Mouse (Mus musculus) T-helper 17 cell (primary cell): Measurements from ENCODE around the gene Kif1bp.

ENCODE experiments used
- in situ Hi-C, 2 experiments: fragments of 300-600 bp; cut with MboI, MseI; formaldehyde crosslinking; loops; 1 replicate in 1 of 2; 2 replicates in 1 of 2; pipeline ENCODE4 v1.15.1; 2025; ENCODE audit warnings: high pct_unique_total_duplicates in 2 of 2

The Kif1bp gene

DNA sequence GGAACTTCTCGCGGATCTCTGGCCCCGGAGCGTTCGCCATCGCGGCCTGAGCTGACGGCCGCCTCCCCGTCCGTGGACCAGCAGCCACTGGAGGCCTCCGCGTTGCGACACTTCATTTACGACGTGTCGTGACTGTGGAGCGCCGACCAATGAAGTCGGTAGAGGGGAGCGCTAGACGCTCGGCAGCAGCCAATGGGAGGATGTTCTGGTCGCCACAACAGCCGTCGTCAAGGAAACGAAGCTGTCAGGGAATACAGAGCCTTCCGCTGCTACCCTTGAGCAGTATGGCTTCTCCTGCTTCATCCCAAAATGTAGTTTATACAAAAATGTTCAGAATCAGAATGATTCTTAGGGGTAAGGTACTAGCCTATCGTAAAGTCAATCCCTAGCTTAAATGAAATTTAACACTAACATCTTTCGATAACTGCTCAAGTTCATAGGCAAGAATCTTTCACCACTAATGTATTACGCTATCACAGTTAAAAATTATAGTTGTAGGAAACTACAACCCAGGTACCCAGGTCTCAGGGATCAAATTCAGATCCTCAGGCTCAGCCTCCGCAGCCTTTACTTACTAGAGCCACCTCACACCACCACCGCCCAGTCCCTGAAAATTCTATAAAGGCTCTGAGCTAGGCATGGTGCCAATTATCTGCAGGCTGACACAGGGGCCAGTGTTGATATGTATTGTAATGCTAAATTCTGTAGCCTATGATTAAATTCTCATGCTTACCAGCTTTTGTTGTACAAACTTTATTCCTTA is at the start of gene Kif1bp:
Gene Kif1bp (minus strand): TSS at position 120 of the 763 bp plus-strand sequence.
- in situ Hi-C loops = loop anchor here (25.0 kb wide), 2 partner anchors 184 to 916 kb away; no protein-coding TSS in a partner anchor

DNA sequence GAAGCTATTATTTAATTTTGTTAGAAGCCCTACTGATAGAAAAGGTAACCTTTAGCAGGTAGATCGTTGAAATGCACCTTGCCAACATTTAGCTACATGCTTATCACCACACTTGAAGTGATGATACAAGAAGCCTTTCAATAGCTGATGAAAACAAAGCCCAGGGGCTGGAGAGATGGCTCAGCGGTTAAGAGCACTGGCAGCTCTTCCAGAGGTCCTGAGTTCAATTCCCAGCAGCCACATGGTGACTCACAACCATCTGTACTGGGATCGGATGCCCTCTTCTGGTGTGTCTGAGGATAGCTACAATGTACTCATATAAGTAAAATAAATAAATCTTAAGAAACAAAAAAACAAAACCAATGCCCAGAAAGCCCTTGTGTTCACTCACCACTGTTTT is 25.9 kb upstream of the Kif1bp start:
- in situ Hi-C loops = no loop called here

DNA sequence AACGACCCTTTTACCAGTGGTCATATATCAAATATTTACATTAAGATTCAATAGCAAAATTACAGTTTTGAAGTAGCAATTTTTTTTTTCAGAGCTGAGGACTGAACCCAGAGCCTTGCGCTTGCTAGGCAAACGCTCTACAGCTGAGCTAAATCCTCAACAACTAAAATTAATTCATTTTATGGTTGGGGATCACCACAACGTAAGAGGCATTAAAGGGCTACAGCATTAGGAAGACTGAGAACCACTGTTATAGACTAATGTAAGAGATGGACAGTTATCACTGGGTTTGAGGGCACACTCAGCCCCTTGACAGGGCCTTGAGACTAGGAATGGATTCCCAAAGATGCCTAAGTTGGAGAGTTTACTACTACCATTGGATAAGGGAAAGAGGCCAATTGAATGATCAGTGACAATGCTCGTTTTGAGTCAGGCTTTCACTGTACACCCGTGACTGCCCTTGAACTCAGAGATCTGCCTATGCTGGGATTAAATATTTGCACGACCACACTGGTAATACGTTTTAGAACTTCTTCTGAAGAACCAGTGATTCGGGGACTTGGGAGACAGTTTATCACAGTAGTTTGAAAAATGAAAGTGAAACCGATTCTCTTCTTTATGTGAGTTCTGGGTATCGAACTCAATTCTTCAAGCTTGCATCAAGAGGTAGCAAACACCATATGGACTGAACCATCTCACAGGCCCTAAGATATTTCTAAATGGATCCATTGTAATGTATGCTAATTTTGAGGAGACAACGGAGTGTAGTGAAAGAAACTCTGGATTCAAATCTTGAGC is 25.2 kb upstream of the Kif1bp start:
- in situ Hi-C loops = no loop called here

DNA sequence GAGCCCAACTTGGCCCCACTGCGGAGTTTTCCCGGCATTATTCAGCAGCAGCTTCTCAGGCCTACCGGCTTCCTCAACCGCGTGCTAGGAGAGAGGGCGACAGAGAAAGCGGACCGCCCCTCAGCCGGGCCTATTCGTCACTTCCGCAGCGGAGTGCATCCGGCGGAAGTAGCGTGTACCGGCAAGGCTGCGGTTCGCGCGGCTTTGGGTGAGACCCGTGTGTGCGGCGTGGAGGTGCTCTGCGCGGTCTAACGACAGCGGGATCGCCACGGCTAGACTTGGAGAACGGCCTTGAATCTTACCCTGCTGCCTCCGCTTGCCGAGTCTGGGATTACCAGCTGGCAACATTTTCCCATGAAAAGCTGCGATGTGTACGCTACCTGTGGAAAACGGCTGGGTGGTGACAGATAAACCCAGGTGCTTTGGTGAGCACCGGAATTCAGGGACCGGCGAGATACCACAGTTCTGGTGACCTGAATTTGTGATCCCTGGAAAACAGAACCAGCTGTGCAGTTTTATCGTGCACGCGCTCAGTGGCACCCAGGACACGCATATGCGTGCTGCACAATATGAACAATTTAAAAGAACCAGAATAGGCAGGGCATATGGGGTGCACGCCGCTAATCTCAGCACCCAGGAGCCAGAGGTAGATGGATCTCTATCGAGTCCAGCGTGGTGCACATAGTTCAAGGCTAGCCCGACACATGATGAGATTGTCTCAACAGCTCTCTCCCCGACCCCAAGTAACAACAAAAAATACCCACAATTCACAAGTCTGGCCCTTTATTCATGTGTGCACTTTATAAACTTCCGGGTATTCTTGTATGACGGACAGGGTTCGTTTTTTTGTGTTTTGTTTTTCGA is 24.2 kb upstream of the Kif1bp start, which contains the start of gene Ddx21:
Gene Ddx21 (minus strand): TSS at position 105 of the 864 bp plus-strand sequence.
- in situ Hi-C loops = no loop called here

DNA sequence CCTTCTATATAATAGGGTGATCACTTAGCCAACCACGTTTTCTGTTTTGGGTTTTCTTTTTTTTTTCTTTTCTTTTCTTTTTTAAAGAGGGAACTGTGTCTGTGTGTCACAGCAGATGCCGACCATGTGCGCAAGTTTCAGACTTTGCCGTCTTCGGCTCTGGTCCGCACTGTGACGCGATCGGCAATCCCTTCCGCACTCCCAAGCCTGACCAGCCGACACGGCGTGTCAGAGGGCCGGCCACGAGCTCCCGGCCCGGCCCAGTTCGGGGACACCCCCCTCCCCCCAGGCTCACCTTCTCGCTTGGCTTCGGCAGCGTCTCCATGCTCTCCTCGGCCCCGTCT is 23.5 kb upstream of the Kif1bp start:
- in situ Hi-C loops = no loop called here

DNA sequence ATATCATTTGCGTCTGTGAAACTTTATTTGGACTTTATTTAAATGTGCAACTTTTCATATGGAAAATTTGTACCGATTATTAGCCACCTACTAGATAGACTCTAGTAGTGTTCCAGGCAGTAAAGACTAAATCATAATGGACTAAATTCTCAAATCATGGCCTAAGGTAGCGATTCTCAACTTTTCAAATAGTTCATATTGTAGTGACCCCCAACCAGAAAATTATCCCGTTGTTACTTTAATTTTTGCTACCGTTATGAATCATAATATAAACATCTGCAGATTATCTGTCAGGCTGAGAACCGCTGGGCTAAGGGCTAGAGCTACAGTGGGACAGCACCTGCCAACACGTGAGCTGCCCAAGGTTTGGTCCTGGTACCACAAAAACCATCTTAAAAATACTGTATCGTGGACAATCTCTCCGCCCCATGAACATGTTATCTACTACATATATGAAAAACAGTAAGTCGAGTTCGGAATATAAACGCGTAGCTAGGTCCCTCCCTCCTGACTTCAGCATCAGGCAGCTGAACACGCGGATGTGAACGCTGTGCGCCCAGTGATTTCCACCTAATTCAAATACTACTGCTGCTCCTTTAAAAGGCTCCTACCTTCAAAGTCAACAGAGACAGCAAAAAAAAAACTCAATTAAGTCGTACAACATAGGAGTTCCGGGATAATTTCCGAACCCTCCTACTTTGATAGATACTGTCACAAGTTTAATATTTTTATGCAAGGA is 23.0 kb upstream of the Kif1bp start:
- in situ Hi-C loops = no loop called here

DNA sequence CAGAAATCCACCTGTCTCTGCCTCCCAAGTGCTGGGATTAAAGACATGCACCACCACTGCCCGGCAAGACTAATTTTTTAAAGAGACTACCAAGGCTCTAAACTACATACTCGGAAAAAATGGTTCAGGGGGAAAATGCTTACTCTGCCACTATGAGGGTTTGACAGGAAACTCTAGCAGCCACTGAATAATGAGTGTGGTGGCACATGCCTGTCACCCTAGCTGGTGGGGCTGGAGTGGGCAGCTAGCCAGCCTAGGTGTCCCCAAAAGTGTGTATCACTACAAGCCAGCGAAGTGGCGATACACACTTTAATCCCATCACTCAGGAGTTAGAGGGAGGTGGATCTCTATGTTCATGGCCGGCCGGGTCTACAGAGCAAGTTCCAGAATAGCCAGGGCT is 21.8 kb upstream of the Kif1bp start:
- in situ Hi-C loops = no loop called here

DNA sequence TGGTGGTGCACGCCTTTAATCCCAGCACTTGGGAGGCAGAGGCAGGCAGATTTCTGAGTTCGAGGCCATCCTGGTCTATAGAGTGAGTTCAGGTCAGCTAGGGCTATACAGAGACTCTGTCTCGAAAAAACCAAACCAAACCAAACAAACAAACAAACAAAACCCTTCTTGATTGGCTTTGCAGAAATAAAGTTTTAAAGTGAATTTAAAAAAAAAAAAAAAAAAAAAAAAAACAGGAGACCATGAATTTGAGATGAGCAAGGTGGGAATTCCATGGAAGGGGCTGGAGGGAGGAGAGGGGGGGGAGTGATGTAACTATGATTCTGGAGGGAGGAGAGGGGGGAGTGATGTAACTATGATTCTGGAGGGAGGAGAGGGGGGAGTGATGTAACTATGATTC is 21.1 kb upstream of the Kif1bp start:
- in situ Hi-C loops = loop anchor here (5.0 to 25.0 kb wide), 3 partner anchors 48 to 937 kb away; no protein-coding TSS in a partner anchor

DNA sequence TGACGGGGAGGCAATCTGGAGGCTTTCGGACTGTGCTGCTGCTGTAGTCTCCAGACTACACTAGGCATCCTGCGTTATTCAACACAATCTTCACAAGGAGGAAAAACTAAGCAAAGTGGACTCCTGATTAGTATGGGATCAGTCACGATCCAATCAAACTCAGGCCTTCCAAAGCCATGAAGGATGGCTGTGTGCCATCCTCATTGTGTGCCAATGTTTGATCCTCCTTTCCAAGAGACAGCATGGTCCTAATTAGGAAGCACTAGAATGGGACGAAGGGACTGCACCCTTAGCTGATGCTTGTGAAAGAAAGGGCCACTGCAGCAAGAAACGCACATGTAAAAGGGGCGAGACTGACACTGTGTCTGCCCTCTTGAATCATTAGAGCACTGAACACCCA is 14.2 kb upstream of the Kif1bp start:
- in situ Hi-C loops = loop anchor here (25.0 kb wide), 2 partner anchors 170 to 930 kb away; no protein-coding TSS in a partner anchor

DNA sequence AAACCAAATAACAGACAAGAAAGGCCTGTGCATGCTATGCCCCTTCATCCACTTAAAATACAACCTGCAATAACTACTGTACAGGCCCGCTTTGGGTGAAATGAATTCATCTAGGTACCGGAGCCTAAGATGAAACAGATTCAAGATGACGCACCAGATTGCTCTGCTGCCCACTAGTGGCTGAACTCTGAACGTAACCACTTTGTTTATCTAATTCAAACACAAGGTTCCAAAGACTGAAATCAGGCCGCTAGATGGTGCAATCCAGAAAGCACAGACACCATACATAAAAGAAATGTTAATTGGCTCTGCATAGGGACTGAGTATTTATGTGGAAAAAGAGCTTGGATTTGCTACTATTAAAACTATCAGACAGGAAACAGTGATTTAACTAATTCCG is 11.9 kb upstream of the Kif1bp start:
- in situ Hi-C loops = loop anchor here (25.0 kb wide), 2 partner anchors 172 to 928 kb away; no protein-coding TSS in a partner anchor

DNA sequence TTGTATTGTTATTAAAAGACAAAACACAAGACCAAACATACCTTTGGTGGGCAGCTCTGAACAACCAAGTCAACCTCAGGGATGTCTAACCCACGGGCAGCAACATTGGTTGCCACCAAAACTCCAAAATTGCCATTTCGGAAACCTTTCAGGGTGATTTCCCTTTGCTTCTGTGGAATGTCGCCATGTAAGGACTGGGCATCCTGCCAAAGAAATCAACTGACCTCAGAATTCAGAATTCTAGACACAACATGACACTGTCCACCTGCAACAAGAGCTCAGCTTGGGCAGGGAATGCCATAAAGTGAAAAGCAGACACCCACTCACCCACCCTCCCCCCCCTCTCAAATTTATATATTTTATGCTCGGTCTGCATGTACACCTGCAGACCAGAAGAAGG is 10.4 kb upstream of the Kif1bp start:
- in situ Hi-C loops = loop anchor here (5.0 to 25.0 kb wide), 4 partner anchors 44 to 926 kb away; no protein-coding TSS in a partner anchor

DNA sequence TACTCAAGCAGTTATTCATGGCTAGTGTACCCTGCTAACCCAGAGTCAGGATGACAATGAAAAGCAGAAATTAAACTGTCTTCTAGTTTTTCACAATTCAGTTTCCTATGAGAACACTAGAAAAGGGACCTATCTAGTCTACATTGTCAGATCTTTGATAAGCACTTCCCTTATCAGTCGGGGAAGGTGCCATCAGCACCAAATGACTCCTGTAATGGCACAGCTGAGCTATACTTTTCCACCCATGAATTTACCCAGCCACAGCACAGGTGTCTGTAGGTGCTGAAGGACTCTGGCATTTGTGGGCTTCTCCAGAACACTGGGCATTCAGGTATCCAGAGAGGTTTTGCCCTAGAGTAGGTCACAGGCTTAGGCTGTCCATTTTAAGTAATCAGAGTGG is 5.0 kb upstream of the Kif1bp start:
- in situ Hi-C loops = loop anchor here (10.0 to 25.0 kb wide), 3 partner anchors 179 to 921 kb away; no protein-coding TSS in a partner anchor

DNA sequence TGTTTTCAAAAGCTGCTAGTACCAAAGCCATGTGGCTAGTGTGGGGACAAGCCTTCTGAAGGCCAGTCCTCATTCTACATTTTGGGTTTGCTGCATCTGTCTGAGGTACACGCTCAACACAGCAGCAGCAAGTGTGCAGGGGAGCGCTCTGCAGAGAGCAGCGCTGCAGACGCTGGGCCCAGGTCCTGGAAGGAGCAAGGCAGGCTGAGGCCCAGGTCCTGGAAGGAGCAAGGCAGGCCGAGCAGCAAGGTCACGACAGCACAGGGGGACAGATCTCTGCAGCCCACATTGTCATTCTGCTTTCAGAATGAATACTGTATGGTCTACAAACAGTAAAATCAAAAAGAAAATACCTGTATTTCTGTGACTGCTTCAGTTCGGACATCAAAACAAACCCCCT is 4.4 kb upstream of the Kif1bp start:
- in situ Hi-C loops = loop anchor here (10.0 to 25.0 kb wide), 3 partner anchors 180 to 920 kb away; no protein-coding TSS in a partner anchor

DNA sequence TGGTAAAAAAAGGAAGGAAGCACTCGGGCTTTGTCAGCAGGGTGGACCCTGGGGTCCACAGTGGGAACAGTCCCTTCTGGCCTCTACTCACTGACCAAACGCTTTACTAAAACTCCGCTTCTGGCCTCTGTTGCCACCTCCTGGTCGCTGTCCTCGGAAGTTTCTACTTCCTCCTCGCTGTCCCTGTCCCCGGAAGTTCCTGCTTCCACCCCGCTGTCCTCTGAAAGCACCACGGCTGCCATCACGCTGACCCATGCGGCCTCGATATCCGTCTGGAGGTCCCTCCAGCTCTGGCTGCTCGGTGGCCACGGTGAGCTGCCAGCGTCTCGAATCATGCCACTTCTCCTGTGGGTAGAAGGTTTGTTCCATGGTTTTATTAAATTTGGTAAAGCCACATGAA is 4.0 kb upstream of the Kif1bp start:
- in situ Hi-C loops = loop anchor here (10.0 to 25.0 kb wide), 3 partner anchors 180 to 920 kb away; no protein-coding TSS in a partner anchor

DNA sequence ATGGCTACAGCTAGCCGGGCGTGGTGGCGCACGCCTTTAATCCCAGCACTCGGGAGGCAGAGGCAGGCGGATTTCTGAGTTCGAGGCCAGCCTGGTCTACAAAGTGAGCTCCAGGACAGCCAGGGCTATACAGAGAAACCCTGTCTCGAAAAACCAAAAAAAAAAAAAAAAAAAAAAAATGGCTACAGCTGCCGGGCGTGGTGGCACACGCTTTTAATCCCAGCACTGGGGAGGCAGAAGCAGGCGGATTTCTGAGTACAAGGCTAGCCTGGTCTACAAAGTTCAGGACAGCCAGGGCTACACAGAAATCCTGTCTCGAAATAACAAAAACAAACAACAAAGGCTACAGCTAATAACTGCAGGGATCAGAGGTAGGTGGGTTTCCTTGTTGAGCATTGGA is 872 bp upstream of the Kif1bp start:
- in situ Hi-C loops = loop anchor here (25.0 kb wide), 2 partner anchors 183 to 917 kb away; no protein-coding TSS in a partner anchor

DNA sequence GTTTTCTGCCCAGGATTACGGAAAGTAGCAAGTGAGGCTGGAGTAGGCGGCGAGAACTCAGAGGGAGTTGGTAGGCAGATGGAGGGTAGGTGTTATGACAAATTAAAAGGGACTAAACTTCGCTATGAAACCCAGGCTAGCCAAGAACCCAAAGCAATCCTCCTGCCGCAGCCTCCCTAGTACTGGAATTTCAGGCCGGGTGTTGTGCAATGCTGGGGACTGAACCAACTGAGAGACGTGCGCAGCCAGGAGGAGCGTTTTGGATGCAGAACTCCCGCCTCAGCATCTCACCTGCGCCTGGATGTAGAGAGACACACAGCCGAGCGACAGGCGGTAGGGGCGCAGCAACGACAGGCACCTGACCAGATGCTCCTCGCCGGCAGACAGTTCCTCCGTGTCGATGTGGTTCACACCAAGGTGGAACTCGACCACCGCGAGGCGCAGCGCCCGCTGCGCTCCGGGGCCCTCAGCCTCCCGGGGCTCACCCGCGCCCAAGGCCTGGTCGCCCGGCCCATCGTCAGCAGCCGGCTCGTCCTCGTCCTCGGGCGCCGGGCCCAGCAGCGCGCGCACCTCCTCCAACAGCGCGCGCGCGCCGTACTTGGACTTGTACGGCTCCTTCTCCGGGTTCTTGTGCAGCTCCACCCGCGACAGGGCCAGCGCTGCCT is 452 bp downstream of the Kif1bp start:
- in situ Hi-C loops = loop anchor here (25.0 kb wide), 2 partner anchors 184 to 916 kb away; no protein-coding TSS in a partner anchor

DNA sequence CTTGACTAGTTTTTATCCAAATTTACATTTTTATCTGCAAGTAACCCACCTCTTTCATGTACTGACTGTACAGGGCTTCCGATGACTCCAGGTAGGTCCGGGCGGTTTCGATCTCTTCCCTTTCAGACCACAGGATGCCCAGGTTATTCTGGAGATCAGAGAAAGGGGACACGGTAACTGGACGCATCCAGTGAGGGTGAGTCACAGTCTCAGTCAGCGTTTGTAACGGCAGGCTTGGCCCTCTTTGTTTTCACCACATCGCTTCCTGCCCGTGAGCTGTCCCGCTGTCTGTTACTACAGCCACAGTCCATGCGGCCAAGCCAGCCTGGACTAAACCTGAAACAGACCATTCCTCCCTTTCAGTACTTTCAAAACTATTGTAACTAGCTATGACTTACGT is 3.3 kb downstream of the Kif1bp start:
- in situ Hi-C loops = loop anchor here (25.0 kb wide), 2 partner anchors 187 to 913 kb away; no protein-coding TSS in a partner anchor

DNA sequence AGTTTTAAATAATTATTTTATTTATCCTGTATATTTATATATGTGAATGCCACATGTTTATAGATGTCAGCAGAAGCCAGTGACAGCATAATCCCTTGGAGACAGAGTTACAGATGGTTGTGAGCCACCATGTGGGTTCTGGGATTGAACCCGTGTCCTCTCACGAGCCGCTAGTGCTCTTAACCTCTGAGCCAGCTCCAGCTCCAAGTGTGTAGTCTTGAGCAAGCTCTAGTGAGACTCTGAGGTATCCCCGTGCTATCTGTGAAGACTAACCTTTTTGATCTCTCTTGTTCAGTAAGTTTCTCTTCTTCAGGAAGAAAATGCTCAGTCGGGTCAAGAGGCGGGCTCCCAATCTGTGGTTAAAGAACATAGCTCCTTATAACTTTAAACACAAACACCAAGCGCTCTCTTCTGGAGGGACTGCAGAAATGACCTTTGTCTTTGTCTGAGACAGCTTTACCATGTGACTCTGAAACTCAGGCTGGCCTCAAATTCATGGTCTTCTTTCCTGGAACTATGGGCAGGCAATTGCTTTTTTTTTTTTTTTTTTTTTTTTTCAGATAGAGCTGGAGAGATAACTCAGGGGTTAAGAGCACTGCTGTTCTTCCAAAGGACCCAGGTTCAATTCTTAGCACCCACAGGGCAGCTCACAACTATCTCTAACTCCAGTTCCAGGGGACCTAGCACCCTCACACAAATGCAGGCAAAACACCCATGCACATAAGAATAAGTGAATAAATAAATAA is 8.0 kb downstream of the Kif1bp start:
- in situ Hi-C loops = loop anchor here in 1 of 2 experiments (5.0 kb wide), 1 partner anchor 228 kb away; no protein-coding TSS in a partner anchor

DNA sequence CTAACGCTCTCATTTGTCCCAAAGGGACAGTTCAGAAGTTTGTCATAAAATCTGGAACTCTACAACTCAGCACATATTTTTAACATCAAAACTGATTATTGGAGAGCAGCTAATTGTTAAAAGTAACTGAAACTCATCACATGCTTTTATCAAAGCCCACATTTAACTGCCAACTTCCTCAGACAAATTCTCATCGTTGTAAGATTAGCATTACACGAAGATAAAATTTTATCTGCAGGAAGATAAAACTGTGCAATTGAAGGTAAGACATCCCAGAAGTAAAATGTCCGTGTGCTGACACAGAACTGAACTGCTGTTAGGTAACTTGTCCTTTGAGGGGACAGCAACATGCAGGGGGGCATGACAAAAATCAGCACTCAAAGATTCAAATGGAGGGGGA is 9.4 kb downstream of the Kif1bp start:
- in situ Hi-C loops = no loop called here
